Mouse (Mus musculus) embryonic facial prominence, embryonic 11.5 days (tissue): ENCODE measurements around the gene Ddx39b. TPM values are rescaled to one million over a fixed set of nuclear protein-coding genes. Genes with fewer than 3 reads are reported as not detected.
"Not testable (repeated sequence)": the region's sequence is repeated elsewhere in the genome, so short reads cannot be mapped to it uniquely, and the experiment has no call there.

Source experiments
- ATAC-seq: fragments of 200-750 bp; cut with Nextera tagmentation; replicated peaks from 2 replicates; pipeline ENCODE4 v1.8.0; 2017; ENCODE audit warnings: low read depth; ENCODE audit not compliant: insufficient number of reproducible peaks, low FRiP score, low TSS enrichment
- DNase-seq: peaks from one replicate; pipeline ENCODE4 v3.0.0-alpha.2; 2015; ENCODE audit warnings: low spot score
- H3K27ac ChIP-seq: fragments of 300-500 bp; sonication (generic); replicated peaks from 2 replicates; pipeline ENCODE4 v1.5.1; 2014; ENCODE audit warnings: mild to moderate bottlenecking, low read depth, low read length, control low read depth
- H3K27me3 ChIP-seq: fragments of 300-500 bp; sonication (generic); 2 replicates; pipeline ENCODE4 v1.6.1; 2014; ENCODE audit warnings: mild to moderate bottlenecking, low read length, moderate library complexity, mixed read lengths; ENCODE audit not compliant: control insufficient read depth, insufficient read depth
- H3K36me3 ChIP-seq: fragments of 300-500 bp; sonication (generic); replicated peaks from 2 replicates; pipeline ENCODE4 v1.6.1; 2014; ENCODE audit warnings: low read depth, mild to moderate bottlenecking, low read length, moderate library complexity, mixed read lengths; ENCODE audit not compliant: control insufficient read depth, insufficient read depth
- H3K4me1 ChIP-seq: fragments of 300-500 bp; sonication (generic); 2 replicates; pipeline ENCODE4 v1.6.1; 2014; ENCODE audit warnings: low read length, mixed read lengths; ENCODE audit not compliant: control insufficient read depth, insufficient read depth
- H3K4me2 ChIP-seq: fragments of 300-500 bp; sonication (generic); 2 replicates; pipeline ENCODE4 v1.6.1; 2014; ENCODE audit warnings: low read depth, mild to moderate bottlenecking, control low read depth, low read length, moderate library complexity
- H3K4me3 ChIP-seq: fragments of 300-500 bp; sonication (generic); 2 replicates; pipeline ENCODE4 v1.5.1; 2014; ENCODE audit warnings: low read depth, low read length, control low read depth
- H3K9ac ChIP-seq: fragments of 300-500 bp; sonication (generic); replicated peaks from 2 replicates; pipeline ENCODE4 v1.6.1; 2014; ENCODE audit warnings: mild to moderate bottlenecking, control low read depth, low read length
- H3K9me3 ChIP-seq: fragments of 300-500 bp; sonication (generic); replicated peaks from 2 replicates; pipeline ENCODE4 v1.6.1; 2016; ENCODE audit warnings: mild to moderate bottlenecking, low read length, inconsistent platforms, mixed read lengths; ENCODE audit not compliant: control insufficient read depth
- WGBS: fragments of 180-500 bp; shearing (Covaris S2); extraction: QIAGEN DNeasy Blood & Tissue Kit; methylation state at CpG from one replicate; pipeline ENCODE4 v1.1.7; 2014; 5-methylcytosine and 5-hydroxymethylcytosine counted together
- polyA plus RNA-seq: library from polyadenylated mRNA; unstranded; fragments of >200 nt; fragmentation: Nextera tagmentation; extraction: Ambion mirVana; gene quantifications from 2 replicates; pipeline ENCODE4 v1.2.1, GENCODE M21; 2014

Gene Ddx39b
- polyA plus RNA-seq, 1 experiment from 2014 or later: 664 TPM

DNA sequence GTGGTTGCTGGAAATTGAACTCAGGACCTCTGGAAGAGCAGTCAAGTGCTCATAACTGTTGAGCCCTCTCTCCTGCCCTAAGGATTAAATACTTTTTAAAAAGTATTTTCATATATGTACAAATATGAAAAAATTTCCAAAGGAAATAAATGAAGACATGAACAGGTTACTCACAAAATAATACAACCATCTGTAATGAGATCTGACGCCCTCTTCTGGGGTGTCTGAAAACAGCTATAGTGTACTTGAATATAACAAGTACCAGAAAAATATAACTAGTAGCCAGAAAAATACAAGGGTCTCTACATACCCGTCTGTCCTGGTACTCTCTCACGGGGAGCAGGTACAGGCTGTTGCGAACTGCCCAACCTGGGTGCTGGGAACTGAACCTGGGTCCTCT is 16.9 kb upstream of the Ddx39b start:
- Histone ChIP-seq H3K4me2 (no peak overlapping the region), H3K27me3 (no peaks in the 10 kb centered on the region), H3K4me1 (no peaks in the 10 kb centered on the region), H3K9me3 (no peaks in the 10 kb centered on the region), H3K4me3 (no peak overlapping the region), H3K9ac (no peak overlapping the region), H3K27ac (no peak overlapping the region), H3K36me3 (peaks cover 4% of the 10 kb centered on the region)
- 87% methylated on average over 4 of the region's 4 CpGs for WGBS
- no peak for DNase-seq
- ATAC-seq: no peak

GRCm38 (mm10) chr17:35225456-35225855 is 16.1 kb upstream of the Ddx39b start:
- H3K9me3 ChIP-seq: no peaks in the 10 kb centered on the region
- no peaks in the 10 kb centered on the region for H3K27me3 ChIP-seq
- DNase-seq (no peak), ATAC-seq (no peak)
- no peak overlapping the region for H3K27ac ChIP-seq
- no peak overlapping the region for H3K4me3 ChIP-seq
- no peak overlapping the region for H3K4me2 ChIP-seq
- 98% methylated on average over 5 of the region's 5 CpGs for WGBS
- H3K4me1 ChIP-seq: no peaks in the 10 kb centered on the region
- peaks cover 4% of the 10 kb centered on the region for H3K36me3 ChIP-seq
- H3K9ac ChIP-seq: no peak overlapping the region

- Histone ChIP-seq H3K36me3 (peaks cover 4% of the 10 kb centered on the region), H3K9ac (no peak overlapping the region), H3K4me3 (no peak overlapping the region), H3K27me3 (no peaks in the 10 kb centered on the region), H3K27ac (no peak overlapping the region), H3K4me1 (no peaks in the 10 kb centered on the region), H3K4me2 (no peak overlapping the region), H3K9me3 (no peaks in the 10 kb centered on the region)
- DNase-seq: no peak
- WGBS: 80% methylated on average over 14 of the region's 14 CpGs
- ATAC-seq: no peak
These were observed 14.9 kb upstream of the Ddx39b start for GRCm38 (mm10) chr17:35226561-35227046.

DNA sequence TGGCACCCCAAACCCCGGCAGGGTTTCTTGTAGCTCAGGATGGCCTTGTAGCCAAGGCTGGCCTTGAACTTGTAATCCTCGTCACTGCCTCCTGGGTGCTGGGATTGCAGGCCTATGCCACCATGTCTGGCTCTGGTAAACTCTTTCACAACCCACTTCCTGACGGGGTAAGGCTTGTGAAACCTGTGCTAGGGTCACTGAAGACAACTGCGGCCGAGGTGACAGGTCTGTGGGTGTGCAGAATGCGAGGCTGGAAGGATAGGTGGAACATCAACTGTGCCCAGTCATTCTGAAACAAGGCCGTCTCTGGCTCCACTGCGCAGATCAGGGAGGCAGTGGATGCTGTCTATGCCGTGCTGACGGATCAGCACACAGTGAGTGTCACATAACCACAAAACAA is 10.5 kb upstream of the Ddx39b start:
- no peaks in the 10 kb centered on the region for H3K9me3 ChIP-seq
- no peak overlapping the region for H3K4me2 ChIP-seq
- no peaks in the 10 kb centered on the region for H3K4me1 ChIP-seq
- no peaks in the 10 kb centered on the region; the same call in 1 of the 2 replicates for H3K36me3 ChIP-seq
- ATAC-seq (no peak), DNase-seq (no peak)
- no peak overlapping the region for H3K27ac ChIP-seq
- 91% methylated on average over 10 of the region's 10 CpGs for WGBS
- H3K4me3 ChIP-seq: no peak overlapping the region
- H3K9ac ChIP-seq: no peak overlapping the region
- H3K27me3 ChIP-seq: no peaks in the 10 kb centered on the region

DNA sequence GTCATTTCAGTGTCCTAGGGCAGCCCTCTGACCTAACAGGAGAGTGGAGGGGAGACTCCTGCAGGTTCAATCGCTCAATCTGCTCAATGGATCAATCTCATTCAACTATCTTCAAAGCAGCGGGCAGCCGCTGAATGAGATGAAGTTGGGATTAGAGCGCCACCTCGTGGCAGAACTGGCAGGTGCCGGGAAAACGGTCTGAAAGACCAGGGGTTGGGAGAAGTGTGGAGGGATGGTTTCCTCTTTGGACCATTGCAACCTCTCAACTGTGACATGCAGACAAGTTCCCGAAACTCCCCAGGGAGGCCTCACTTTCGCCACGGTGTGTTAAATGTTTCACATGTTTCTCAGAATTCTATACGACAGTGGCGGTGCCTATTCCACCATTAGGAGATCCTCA is 9.5 kb upstream of the Ddx39b start:
- no peak overlapping the region for H3K9ac ChIP-seq
- H3K36me3 ChIP-seq: no peaks in the 10 kb centered on the region; the same call in 1 of the 2 replicates
- H3K4me3 ChIP-seq: no peak overlapping the region
- H3K4me2 ChIP-seq: no peak overlapping the region
- WGBS: 14% methylated on average over 12 of the region's 12 CpGs
- peak; percentile 92 for DNase-seq
- H3K27ac ChIP-seq: no peak overlapping the region
- no peaks in the 10 kb centered on the region for H3K27me3 ChIP-seq
- ATAC-seq: no peak
- H3K9me3 ChIP-seq: no peaks in the 10 kb centered on the region
- no peaks in the 10 kb centered on the region for H3K4me1 ChIP-seq

GRCm38 (mm10) chr17:35232659-35233058 is 8.9 kb upstream of the Ddx39b start:
- ATAC-seq (no peak), DNase-seq (no peak)
- Histone ChIP-seq H3K4me3 (no peak overlapping the region), H3K27me3 (no peaks in the 10 kb centered on the region), H3K27ac (no peak overlapping the region), H3K36me3 (no peaks in the 10 kb centered on the region; the same call in 1 of the 2 replicates), H3K4me1 (no peaks in the 10 kb centered on the region), H3K4me2 (no peak overlapping the region), H3K9ac (no peak overlapping the region), H3K9me3 (no peaks in the 10 kb centered on the region)
- 85% methylated on average over 5 of the region's 5 CpGs for WGBS

- DNase-seq (no peak), ATAC-seq (no peak)
- no peak within 1 kb of the TSS for H3K4me3 ChIP-seq
- 79% methylated on average over 18 of the region's 18 CpGs for WGBS
- H3K4me1 ChIP-seq: no peaks in the 10 kb centered on the region
- H3K36me3 ChIP-seq: no peaks in the 10 kb centered on the region; the same call in 1 of the 2 replicates
- H3K9ac ChIP-seq: no peak within 1 kb of the TSS; the same call in 1 of the 2 replicates
- H3K4me2 ChIP-seq: no peak within 1 kb of the TSS
- H3K9me3 ChIP-seq: no peaks in the 10 kb centered on the region
- no peak within 1 kb of the TSS for H3K27ac ChIP-seq
- H3K27me3 ChIP-seq: no peaks in the 10 kb centered on the region
These were observed 8.2 kb upstream of the Ddx39b start, which contains the start of gene Atp6v1g2 for GRCm38 (mm10) chr17:35233114-35233980. Gene Atp6v1g2, plus strand, starts transcription at chr17:35233660.

GRCm38 (mm10) chr17:35234090-35234489 is 7.5 kb upstream of the Ddx39b start:
- whole genome bisulfite sequencing: 88% methylated on average over 7 of the region's 7 CpGs
- H3K4me2 ChIP-seq, ATAC-seq, H3K27me3 ChIP-seq, H3K27ac ChIP-seq, H3K4me1 ChIP-seq, H3K36me3 ChIP-seq, DNase-seq, H3K9ac ChIP-seq, H3K9me3 ChIP-seq, H3K4me3 ChIP-seq: not testable (repeated sequence)
